Mouse (Mus musculus): ENCODE data around the gene Tmem218.
A peak's percentile ranks its signal among the peaks of the same experiment; 100 is the strongest.

The Tmem218 gene

GRCm38 (mm10) chr9:37232201-37233195 lies 24.5 kb downstream of the Tmem218 start:
- peak in 1 of 2 experiments; percentile 50 for DNase-seq (ENCODE audit: low spot score in 2 of 2)

GRCm38 (mm10) chr9:37235951-37236737 lies 28.1 kb downstream of the Tmem218 start:
- peak in 1 of 2 experiments; percentile 10 for DNase-seq (ENCODE audit: low spot score in 2 of 2)

GRCm38 (mm10) chr9:37242764-37243163 lies 34.7 kb downstream of the Tmem218 start:
- DNase-seq (ENCODE audit: low spot score in 2 of 2) = no peak

- DNase-seq (ENCODE audit: low spot score in 2 of 2) = no peak
Observed at GRCm38 (mm10) chr9:37244600-37244999, 36.6 kb downstream of the Tmem218 start.

- DNase-seq (ENCODE audit: low spot score in 2 of 2) = no peak
Observed at GRCm38 (mm10) chr9:37245404-37245803, 37.4 kb downstream of the Tmem218 start.

GRCm38 (mm10) chr9:37245810-37246209 lies 37.8 kb downstream of the Tmem218 start:
- no peak for DNase-seq (ENCODE audit: low spot score in 2 of 2)

GRCm38 (mm10) chr9:37247429-37247828 lies 39.4 kb downstream of the Tmem218 start:
- DNase-seq (ENCODE audit: low spot score in 2 of 2) = peak in 1 of 2 experiments; percentile 24

GRCm38 (mm10) chr9:37248381-37248906 lies 40.4 kb downstream of the Tmem218 start:
- DNase-seq (ENCODE audit: low spot score in 2 of 2) = no peak

GRCm38 (mm10) chr9:37249976-37250375 lies 42.0 kb downstream of the Tmem218 start:
- DNase-seq (ENCODE audit: low spot score in 2 of 2) = no peak

GRCm38 (mm10) chr9:37250631-37251030 lies 42.6 kb downstream of the Tmem218 start:
- DNase-seq (ENCODE audit: low spot score in 2 of 2) = no peak

- DNase-seq (ENCODE audit: low spot score in 2 of 2) = no peak
Observed at GRCm38 (mm10) chr9:37254531-37255110, 46.6 kb downstream of the Tmem218 start.

- DNase-seq (ENCODE audit: low spot score in 2 of 2) = peak; percentile 39 to 69
Observed at GRCm38 (mm10) chr9:37255149-37255888, 47.3 kb downstream of the Tmem218 start, which contains the start of gene Slc37a2. Gene Slc37a2, minus strand, starts transcription at chr9:37255738.

GRCm38 (mm10) chr9:37255889-37256225 lies 47.8 kb downstream of the Tmem218 start:
- peak; percentile 13 to 55 for DNase-seq (ENCODE audit: low spot score in 2 of 2)

- no peak for DNase-seq (ENCODE audit: low spot score in 2 of 2)
Observed at GRCm38 (mm10) chr9:37266622-37267021, 58.6 kb downstream of the Tmem218 start.

Data from natural killer cell, adult 2 months (primary cell).